Comparison of ENCODE assay signal across 5 mouse cellular contexts in the genomic region with DNA sequence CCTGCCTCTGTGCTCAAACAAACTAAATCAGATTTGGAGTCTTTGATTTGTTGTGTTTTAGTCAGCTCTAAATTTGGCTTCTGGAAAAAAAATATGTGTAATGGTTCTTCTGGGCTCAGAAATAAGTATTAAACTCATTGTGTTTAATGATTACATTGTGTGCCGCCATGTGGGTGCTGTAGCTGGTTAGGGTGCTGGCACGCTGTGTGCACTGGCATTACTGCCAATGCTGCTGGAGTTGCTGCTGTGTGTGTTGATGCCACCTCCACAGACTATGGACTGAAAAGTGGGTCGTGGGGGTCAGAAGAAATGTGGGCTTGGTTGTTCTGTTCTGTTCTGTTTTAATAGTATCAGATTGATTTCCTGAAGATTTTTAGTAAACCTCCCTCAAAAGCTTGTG.
"Had no signal": no experiment of that assay in that cellular context is flagged by ENCODE, and none has a peak within 500 bp of the region (broad histone marks: within the 10 kb centered on the region; RNA-seq: fewer than 3 reads in every experiment).

No protein-coding gene starts in this region.

- DNase-seq: left cerebral cortex, postnatal 4 days; lung, embryonic 14.5 days; lung, postnatal 14 days; thymus, adult 18-20 months; thymus, postnatal 14 days had no signal
